Mouse (Mus musculus) monocyte, adult 2 months (primary cell): ENCODE data around the gene Slc7a3.
A peak's percentile ranks its signal among the peaks of the same experiment; 100 is the strongest.
"Not testable (repeated sequence)": the region's sequence is repeated elsewhere in the genome, so short reads cannot be mapped to it uniquely, and the experiment has no call there.

Experiments
- DNase-seq, 2 experiments: peaks; one replicate each; pipeline ENCODE4 v3.0.0; 2022; ENCODE audit warnings: low spot score in 2 of 2, low read depth in 1 of 2

The Slc7a3 gene

DNA sequence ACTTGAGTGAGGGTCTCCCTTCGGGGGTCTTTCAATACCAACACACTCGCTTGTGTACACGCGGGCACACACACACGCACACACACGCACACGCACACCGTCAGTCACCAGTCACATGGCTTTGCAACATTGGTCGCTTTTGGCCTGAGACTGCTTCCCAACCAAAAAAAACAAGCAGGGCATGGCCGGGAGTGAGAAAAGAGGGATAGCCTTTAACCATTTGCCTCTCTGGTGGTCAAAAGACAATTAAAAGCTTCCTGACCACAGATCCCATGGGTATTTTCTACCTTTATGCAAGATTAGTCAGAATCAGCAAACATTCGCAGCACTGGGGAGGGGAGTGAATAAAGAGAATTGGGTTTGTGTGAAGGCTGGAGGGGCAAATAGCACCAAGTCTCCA lies at the start of gene Slc7a3:
Slc7a3 (minus strand) TSS at position 101 of the 400 bp plus-strand sequence.
- DNase-seq = no peak

DNA sequence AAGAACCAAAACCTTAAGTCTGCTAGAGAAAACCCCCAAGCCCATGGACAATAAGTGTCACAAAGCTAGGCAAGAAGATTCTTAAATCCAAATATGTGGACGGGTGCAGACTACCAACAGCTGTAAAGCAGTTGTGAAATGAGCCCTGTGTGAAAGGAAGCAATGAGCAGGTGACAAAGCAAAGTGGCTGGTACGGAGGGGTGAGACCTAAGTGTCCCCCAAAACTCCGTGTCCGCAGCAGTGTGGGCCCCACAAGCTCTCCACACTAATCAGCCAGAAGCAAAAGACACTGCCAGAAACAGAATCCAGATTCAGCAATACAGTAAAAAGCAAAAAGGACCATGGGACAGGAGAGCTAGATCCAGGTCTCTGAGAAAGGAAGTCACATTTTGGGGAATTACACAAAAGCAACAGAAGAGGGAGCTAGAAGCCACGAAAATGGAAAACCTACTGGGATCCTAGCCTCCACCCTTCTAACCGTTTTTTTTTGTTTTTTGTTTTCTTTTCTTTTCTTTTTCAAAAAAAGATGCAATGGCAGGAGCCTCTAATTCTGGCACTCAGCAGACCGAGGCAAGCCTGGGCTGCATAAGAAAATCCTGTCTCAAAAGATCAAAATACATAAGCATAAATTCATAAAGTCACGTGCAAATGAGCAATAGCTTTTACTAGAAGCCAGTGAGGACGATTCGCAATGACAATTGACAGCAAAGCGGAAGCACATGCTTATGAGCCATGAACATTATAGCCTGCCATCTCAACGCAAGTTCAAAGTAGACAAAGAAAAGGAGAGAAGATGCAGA lies 46.4 kb upstream of the Slc7a3 start:
- no peak for DNase-seq

DNA sequence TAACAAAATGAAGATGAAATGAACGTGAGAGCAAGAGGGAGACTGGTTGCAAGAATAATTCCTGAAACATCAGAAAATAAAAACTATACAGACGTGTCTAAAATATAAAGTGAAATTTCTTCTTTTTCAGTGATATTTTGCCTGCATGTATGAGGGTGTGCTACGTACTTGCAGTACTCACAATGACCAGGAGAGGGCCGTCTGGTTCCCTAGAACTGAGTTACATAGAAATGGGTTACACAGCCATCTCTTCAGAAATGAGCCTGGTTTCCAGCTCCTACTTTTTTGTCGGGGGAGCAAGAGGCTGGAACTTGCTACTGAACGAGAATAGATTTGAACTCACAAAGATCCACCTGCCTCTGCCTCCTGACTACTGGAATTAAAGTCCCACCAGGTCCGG lies 45.2 kb upstream of the Slc7a3 start:
- DNase-seq = peak in 1 of 2 experiments; percentile 30

- no peak for DNase-seq
These were observed 42.7 kb upstream of the Slc7a3 start for GRCm38 (mm10) chrX:101128559-101128958.

GRCm38 (mm10) chrX:101126977-101127376 lies 41.2 kb upstream of the Slc7a3 start:
- DNase-seq = no peak

DNA sequence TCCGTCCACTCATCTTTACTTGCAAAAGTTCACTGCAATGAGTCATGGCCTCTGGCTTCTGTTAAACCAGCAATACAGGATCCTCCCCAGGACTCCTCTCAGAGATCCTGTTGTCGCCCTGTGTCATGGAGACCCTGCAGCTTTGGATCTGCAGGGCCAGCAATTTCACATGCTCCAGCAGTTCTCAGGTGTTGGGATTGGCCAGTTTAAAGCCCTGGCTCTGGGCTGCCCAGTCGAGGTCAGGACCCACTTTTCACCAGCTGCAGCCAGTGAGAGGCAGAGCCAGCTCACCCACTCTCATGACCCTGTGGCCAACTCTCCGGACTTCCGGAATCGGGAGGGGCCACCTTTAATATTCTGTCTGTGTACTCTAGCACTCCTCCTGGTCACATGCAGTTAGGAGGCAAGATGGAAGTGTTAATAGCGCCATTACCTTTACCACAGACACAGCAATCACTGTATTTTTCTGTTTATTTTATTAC lies 40.7 kb upstream of the Slc7a3 start:
- DNase-seq = no peak

DNA sequence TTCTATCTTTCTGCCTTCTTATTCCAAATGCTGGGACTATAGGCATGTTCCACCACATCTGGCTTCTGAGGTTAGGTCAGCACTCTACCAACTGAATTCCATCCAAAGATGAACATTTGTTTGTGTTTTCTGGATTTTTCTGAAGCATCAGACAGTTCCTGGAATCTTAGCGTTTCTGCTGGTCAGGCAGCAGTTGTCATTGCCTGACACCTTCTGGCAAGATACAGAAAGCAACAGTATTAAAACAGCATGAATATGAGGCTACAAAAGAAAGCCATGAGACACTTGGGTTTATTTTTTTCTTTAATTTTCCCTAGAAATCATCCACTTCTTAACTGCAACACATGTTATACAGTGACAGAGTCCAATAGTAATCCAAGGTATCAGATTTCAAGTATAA lies 34.7 kb upstream of the Slc7a3 start:
- no peak for DNase-seq

DNA sequence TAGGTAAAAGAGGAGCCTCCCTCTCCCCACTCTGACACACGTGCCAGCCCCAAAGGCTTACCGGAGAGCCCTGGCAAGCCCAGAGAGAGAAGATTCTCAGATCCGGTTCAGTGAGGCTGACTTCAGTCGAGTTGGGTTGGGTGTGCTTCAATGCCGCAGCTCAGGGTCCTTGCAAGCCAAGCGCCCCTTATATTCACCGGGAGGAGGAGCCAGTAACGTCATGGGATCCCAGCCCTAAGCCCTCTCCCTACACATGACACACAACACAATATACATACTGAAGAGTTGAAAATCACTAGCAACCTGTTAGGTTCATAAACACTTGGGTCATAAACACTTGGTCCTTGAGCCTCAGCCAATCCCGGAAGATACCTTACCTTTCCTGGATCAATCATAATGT lies 609 bp downstream of the Slc7a3 start:
- DNase-seq = not testable (repeated sequence)

- DNase-seq = no peak
These were observed 1.6 kb downstream of the Slc7a3 start for GRCm38 (mm10) chrX:101084192-101084591.

DNA sequence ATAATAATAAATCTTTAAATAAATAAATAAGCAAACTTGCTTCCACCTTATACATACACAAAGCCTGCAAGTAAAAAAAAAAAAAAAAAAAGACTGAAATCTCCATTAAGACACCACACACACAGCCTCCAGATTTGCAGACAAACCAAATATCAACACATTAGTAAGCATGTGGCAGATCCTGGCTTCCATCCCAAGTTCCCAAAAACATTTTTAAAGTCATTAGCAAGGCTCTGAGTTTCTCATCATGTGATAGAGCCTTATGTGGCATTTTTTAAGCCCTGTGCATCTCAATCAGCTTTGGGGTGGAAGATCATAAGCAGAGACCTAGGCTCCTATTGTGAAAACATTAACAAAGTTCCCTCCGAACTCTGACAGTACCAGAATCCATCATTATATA lies 20.6 kb downstream of the Slc7a3 start:
- no peak for DNase-seq

DNA sequence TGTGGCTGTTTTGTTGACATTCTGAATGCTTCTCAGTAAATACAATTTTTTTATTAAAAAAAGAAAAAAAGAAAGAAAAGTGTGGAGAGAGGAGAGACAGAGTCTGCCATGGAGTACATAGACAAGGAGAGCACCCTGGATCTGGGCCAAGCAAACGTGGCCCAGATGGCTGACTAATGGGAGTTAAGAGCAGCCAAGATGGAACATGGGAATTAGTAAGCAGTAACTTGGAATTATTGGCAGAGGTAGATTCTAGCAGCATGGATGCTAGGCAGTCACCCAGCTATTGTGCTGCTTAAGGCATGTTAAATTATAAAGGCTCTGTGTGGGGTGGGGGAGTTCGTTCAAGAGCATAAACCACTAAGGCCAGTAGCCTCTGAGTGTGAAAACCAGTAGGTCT lies 22.3 kb downstream of the Slc7a3 start:
- DNase-seq = no peak

DNA sequence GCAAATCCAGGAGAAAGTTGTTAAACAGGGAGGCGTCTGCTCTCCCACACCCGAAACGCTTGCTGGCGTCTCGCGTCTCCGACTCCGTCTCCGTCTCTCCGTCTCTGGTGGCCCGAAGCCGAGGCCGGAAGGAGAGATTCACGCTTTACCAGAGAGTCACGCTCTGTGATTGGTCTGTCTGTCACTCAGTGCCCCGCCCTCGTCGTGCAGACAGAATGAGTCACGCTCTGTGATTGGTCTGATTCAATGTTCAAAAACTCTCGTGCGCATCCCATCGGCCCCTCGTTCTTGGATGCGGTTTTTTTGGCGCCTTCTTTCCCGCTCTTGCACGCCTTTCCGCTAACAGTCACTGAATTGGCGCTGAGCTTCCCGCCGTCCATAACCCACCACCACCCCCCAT lies 26.3 kb downstream of the Slc7a3 start, which contains the start of gene Tex11:
Tex11 (minus strand) TSS at position 127 of the 400 bp plus-strand sequence.
- no peak for DNase-seq
